Mouse (Mus musculus) lung, embryonic 15.5 days (tissue): ENCODE results near the gene Atp6v0a4. TPM values are rescaled to one million over a fixed set of nuclear protein-coding genes. Genes with fewer than 3 reads are reported as not detected.

Source experiments
- ATAC-seq: fragments of 200-750 bp; cut with Nextera tagmentation; 2 replicates; pipeline ENCODE4 v1.8.0; 2017; ENCODE audit warnings: moderate number of reproducible peaks, borderline replicate concordance; ENCODE audit not compliant: low FRiP score, low TSS enrichment; ENCODE audit errors: extremely low read depth
- H3K27ac ChIP-seq: fragments of 300-500 bp; sonication (generic); 2 replicates; pipeline ENCODE4 v1.5.1; 2015; ENCODE audit warnings: moderate library complexity, mild to moderate bottlenecking, inconsistent platforms
- H3K27me3 ChIP-seq: fragments of 300-500 bp; sonication (generic); 2 replicates; pipeline ENCODE4 v1.6.1; 2015; ENCODE audit warnings: inconsistent platforms
- H3K36me3 ChIP-seq: fragments of 300-500 bp; sonication (generic); 2 replicates; pipeline ENCODE4 v1.6.1; 2015; ENCODE audit warnings: inconsistent platforms
- H3K4me1 ChIP-seq: fragments of 300-500 bp; sonication (generic); 2 replicates; pipeline ENCODE4 v1.6.1; 2015; ENCODE audit warnings: inconsistent platforms
- H3K4me2 ChIP-seq: fragments of 300-500 bp; sonication (generic); 2 replicates; pipeline ENCODE4 v1.6.1; 2015; ENCODE audit warnings: inconsistent platforms, mild to moderate bottlenecking, moderate library complexity
- H3K4me3 ChIP-seq: fragments of 300-500 bp; sonication (generic); 2 replicates; pipeline ENCODE4 v1.5.1; 2015; ENCODE audit warnings: mild to moderate bottlenecking, inconsistent platforms
- H3K9ac ChIP-seq: fragments of 300-500 bp; sonication (generic); 2 replicates; pipeline ENCODE4 v1.6.1; 2015; ENCODE audit warnings: inconsistent platforms
- H3K9me3 ChIP-seq: fragments of 300-500 bp; sonication (generic); 2 replicates; pipeline ENCODE4 v1.6.1; 2016; ENCODE audit warnings: inconsistent platforms
- WGBS: fragments of 180-500 bp; shearing (Covaris S2); methylation state at CpG from one replicate; pipeline ENCODE4 v1.1.7; 2015; 5-methylcytosine and 5-hydroxymethylcytosine counted together
- polyA plus RNA-seq: library from polyadenylated mRNA; unstranded; fragments of >200 nt; fragmentation: Nextera tagmentation; extraction: Ambion mirVana; gene quantifications from 2 replicates; pipeline ENCODE4 v1.2.1, GENCODE M21; 2015

The Atp6v0a4 gene
- 3.2 and 5.9 TPM in 2 replicates for polyA plus RNA-seq

- no peak for ATAC-seq
Observed at GRCm38 (mm10) chr6:38124207-38124835, at the start of gene Atp6v0a4. Gene Atp6v0a4, minus strand, starts transcription at chr6:38124586.

GRCm38 (mm10) chr6:38165385-38165784 lies 41.0 kb upstream of the Atp6v0a4 start:
- Histone ChIP-seq H3K4me3 (no peak overlapping the region), H3K4me1 (0 out of 2 replicates have a peak, but pooled peaks cover 3% of the 10 kb centered on the region), H3K4me2 (no peak overlapping the region), H3K9me3 (no peaks in the 10 kb centered on the region), H3K27ac (no peak overlapping the region), H3K27me3 (no peaks in the 10 kb centered on the region), H3K36me3 (peaks cover 14% of the 10 kb centered on the region; the same call in 1 of the 2 replicates), H3K9ac (no peak overlapping the region)
- ATAC-seq, result no peak
- WGBS, result 71% methylated on average over 6 of the region's 6 CpGs

More at GRCm38 (mm10) chr6:38124207-38124835, at the start of gene Atp6v0a4:
- WGBS, result 83% methylated on average over 7 of the region's 7 CpGs
- Histone ChIP-seq H3K27ac (no peak within 1 kb of the TSS), H3K4me2 (no peak within 1 kb of the TSS), H3K27me3 (no peaks in the 10 kb centered on the region), H3K9ac (no peak within 1 kb of the TSS), H3K9me3 (no peaks in the 10 kb centered on the region), H3K36me3 (0 out of 2 replicates have a peak, but pooled peaks cover 11% of the 10 kb centered on the region), H3K4me3 (no peak within 1 kb of the TSS), H3K4me1 (peaks cover 9% of the 10 kb centered on the region)

DNA sequence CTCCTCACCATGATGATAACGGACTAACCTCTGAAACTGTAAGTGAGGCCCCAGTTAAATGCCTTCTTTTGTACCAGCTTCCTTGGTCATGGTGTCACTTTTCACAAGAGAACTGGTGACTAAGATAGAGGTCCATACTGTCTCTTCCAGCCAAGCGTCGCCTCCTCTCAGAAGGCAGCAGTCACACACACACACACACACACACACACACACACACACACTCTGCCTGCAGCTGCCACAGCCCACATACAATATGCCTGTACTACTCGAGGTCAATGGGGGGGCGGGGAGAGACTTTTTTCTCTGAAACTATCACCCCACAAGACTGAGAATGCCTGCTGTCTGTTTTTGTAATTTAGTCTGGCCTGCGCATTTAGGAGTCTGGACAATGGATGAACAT lies 40.3 kb upstream of the Atp6v0a4 start:
- no peak for ATAC-seq

DNA sequence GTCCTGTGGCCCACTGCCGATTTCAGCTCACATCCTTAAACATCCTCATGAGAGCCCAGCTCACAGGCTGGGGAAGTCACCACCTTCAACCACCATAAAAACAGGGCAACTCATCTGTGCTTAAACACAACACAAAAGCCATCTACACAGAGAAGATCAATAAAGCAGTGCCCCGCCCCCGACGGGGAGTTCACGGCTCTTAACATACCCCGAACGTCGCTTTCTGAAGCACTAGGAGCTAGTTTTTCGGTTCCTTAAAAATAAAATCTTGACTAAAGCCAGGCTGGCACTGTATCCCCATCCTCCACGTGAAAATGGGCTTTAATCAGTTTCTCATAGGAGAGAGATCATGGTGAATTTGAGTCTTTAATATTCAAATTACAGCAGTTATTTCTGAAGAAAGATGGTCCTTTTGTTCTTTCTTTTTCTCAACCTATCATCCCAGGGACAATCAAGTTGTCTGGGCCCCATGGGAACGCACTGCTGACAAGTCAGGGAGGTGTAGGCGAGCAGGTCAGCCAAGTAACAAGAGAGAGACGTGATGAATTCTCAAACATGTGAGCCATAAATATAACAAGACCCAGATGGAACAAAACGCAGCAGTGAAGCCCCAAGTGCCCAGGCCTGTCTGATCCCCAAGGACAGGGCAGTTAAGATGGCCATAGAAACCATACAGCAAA lies 38.6 kb upstream of the Atp6v0a4 start:
- no peak for ATAC-seq
- 0 out of 2 replicates have a peak, but pooled peaks cover 4% of the 10 kb centered on the region for H3K4me1 ChIP-seq
- no peak overlapping the region for H3K4me3 ChIP-seq
- no peak overlapping the region for H3K9ac ChIP-seq
- H3K9me3 ChIP-seq, result no peaks in the 10 kb centered on the region
- no peak overlapping the region for H3K4me2 ChIP-seq
- 76% methylated on average over 14 of the region's 14 CpGs for WGBS
- peaks cover 10% of the 10 kb centered on the region; the same call in 1 of the 2 replicates for H3K36me3 ChIP-seq
- H3K27ac ChIP-seq, result no peak overlapping the region
- no peaks in the 10 kb centered on the region for H3K27me3 ChIP-seq

More for the DNA sequence above, 40.3 kb upstream of the Atp6v0a4 start:
- Histone ChIP-seq H3K4me1 (0 out of 2 replicates have a peak, but pooled peaks cover 4% of the 10 kb centered on the region), H3K9me3 (no peaks in the 10 kb centered on the region), H3K4me3 (no peak overlapping the region), H3K9ac (no peak overlapping the region), H3K4me2 (no peak overlapping the region), H3K27ac (no peak overlapping the region), H3K27me3 (no peaks in the 10 kb centered on the region), H3K36me3 (peaks cover 12% of the 10 kb centered on the region; the same call in 1 of the 2 replicates)
- 79% methylated on average over 6 of the region's 6 CpGs for WGBS

DNA sequence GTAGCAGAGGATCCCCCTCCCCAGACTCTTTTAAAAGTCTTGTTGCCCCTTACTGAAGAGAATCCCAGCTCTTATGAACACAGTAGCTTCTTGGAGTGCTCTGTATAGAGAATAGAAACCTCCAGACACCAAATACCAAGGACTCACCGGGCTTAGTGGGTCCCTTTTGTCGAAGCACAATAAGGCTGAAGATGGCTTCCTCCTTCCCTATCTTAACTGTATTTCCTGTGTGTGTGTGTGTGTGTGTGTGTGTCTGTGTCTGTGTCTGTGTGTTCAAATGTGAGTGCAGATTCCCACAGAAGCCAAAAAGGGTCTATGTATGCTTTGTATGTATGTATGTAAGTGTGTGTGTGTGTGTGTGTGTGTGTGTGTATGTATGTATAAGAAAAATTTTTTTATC lies 36.2 kb upstream of the Atp6v0a4 start:
- H3K36me3 ChIP-seq, result 0 out of 2 replicates have a peak, but pooled peaks cover 3% of the 10 kb centered on the region
- 60% methylated on average over 2 of the region's 2 CpGs for WGBS
- no peak overlapping the region for H3K4me3 ChIP-seq
- no peak overlapping the region for H3K27ac ChIP-seq
- no peak for ATAC-seq
- H3K9me3 ChIP-seq, result no peaks in the 10 kb centered on the region
- no peak overlapping the region for H3K9ac ChIP-seq
- 0 out of 2 replicates have a peak, but pooled peaks cover 4% of the 10 kb centered on the region for H3K4me1 ChIP-seq
- H3K27me3 ChIP-seq, result no peaks in the 10 kb centered on the region
- no peak overlapping the region for H3K4me2 ChIP-seq

- no peaks in the 10 kb centered on the region for H3K9me3 ChIP-seq
- H3K36me3 ChIP-seq, result 0 out of 2 replicates have a peak, but pooled peaks cover 3% of the 10 kb centered on the region
- 0 out of 2 replicates have a peak, but pooled peaks cover 4% of the 10 kb centered on the region for H3K4me1 ChIP-seq
- H3K27ac ChIP-seq, result no peak overlapping the region
- no peaks in the 10 kb centered on the region for H3K27me3 ChIP-seq
- no peak overlapping the region for H3K4me2 ChIP-seq
- H3K4me3 ChIP-seq, result no peak overlapping the region
- H3K9ac ChIP-seq, result no peak overlapping the region
- 11% methylated on average over 3 of the region's 3 CpGs for WGBS
- peak; percentile 56; the same call in 1 of the 2 replicates for ATAC-seq
Observed at GRCm38 (mm10) chr6:38160102-38160501, 35.7 kb upstream of the Atp6v0a4 start.

DNA sequence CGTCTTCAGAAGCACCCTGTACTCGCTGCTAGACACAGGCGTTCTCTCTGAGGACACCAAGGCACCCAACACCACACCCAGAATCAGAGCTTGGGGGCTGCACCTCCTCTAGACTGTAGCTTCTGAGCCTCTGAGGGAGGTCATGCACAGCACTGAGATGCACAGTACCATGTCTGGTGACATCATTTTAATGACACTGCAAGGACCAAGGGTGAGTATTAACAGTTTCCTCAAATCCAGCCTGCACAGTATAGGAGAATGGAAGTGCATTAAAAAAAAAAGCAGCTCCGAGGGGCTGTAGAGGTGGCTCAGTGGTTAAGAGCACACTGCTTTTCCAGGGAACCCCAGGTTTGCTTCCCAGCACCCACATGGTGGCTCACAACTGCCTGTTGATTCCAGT lies 35.2 kb upstream of the Atp6v0a4 start:
- H3K4me1 ChIP-seq, result 0 out of 2 replicates have a peak, but pooled peaks cover 4% of the 10 kb centered on the region
- WGBS, result 85% methylated on average over 4 of the region's 4 CpGs
- H3K9me3 ChIP-seq, result no peaks in the 10 kb centered on the region
- no peak overlapping the region for H3K9ac ChIP-seq
- H3K36me3 ChIP-seq, result 0 out of 2 replicates have a peak, but pooled peaks cover 3% of the 10 kb centered on the region
- H3K27ac ChIP-seq, result no peak overlapping the region
- no peak overlapping the region for H3K4me3 ChIP-seq
- no peak overlapping the region for H3K4me2 ChIP-seq
- ATAC-seq, result no peak
- H3K27me3 ChIP-seq, result no peaks in the 10 kb centered on the region

DNA sequence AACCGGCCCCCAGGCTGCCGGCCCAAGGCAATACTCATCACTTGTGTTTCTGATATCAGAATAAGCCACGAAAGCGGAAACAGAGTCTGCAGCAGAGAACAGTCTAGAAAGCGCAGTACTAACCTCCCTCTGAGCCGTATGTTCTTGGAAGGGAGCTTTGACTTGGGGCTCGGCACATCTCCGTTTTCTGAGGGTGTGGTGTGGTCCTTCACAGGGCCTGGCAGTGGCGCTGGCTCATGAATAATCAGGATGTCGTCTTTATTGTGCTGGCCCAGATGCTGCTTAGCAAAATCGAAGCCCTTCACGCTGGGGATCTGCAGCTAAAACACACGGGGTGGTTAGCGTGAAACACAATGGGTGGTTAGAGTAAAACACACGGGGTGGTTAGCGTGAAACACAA lies 33.5 kb upstream of the Atp6v0a4 start:
- H3K9ac ChIP-seq, result no peak overlapping the region
- H3K4me3 ChIP-seq, result no peak overlapping the region
- H3K4me2 ChIP-seq, result no peak overlapping the region
- 0 out of 2 replicates have a peak, but pooled peaks cover 4% of the 10 kb centered on the region for H3K4me1 ChIP-seq
- WGBS, result 85% methylated on average over 16 of the region's 16 CpGs
- 0 out of 2 replicates have a peak, but pooled peaks cover 3% of the 10 kb centered on the region for H3K36me3 ChIP-seq
- H3K9me3 ChIP-seq, result no peaks in the 10 kb centered on the region
- H3K27ac ChIP-seq, result no peak overlapping the region
- no peak for ATAC-seq
- no peaks in the 10 kb centered on the region for H3K27me3 ChIP-seq

- H3K27me3 ChIP-seq, result no peaks in the 10 kb centered on the region
- ATAC-seq, result no peak
- 85% methylated on average over 5 of the region's 5 CpGs for WGBS
- H3K4me1 ChIP-seq, result 0 out of 2 replicates have a peak, but pooled peaks cover 4% of the 10 kb centered on the region
- H3K4me2 ChIP-seq, result no peak overlapping the region
- H3K36me3 ChIP-seq, result 0 out of 2 replicates have a peak, but pooled peaks cover 3% of the 10 kb centered on the region
- H3K4me3 ChIP-seq, result no peak overlapping the region
- H3K9ac ChIP-seq, result no peak overlapping the region
- H3K9me3 ChIP-seq, result no peaks in the 10 kb centered on the region
- no peak overlapping the region for H3K27ac ChIP-seq
Observed at GRCm38 (mm10) chr6:38156204-38156603, 31.8 kb upstream of the Atp6v0a4 start.

GRCm38 (mm10) chr6:38152305-38152704 lies 27.9 kb upstream of the Atp6v0a4 start:
- no peak for ATAC-seq

GRCm38 (mm10) chr6:38149483-38149882 lies 25.1 kb upstream of the Atp6v0a4 start:
- Histone ChIP-seq H3K4me1 (peaks cover 21% of the 10 kb centered on the region), H3K27me3 (no peaks in the 10 kb centered on the region), H3K9me3 (no peaks in the 10 kb centered on the region), H3K36me3 (0 out of 2 replicates have a peak, but pooled peaks cover 2% of the 10 kb centered on the region), H3K4me3 (no peak overlapping the region), H3K9ac (no peak overlapping the region), H3K27ac (no peak overlapping the region), H3K4me2 (no peak overlapping the region)
- WGBS, result 88% methylated on average over 19 of the region's 19 CpGs
- no peak for ATAC-seq

More at GRCm38 (mm10) chr6:38152305-38152704, 27.9 kb upstream of the Atp6v0a4 start:
- no peak overlapping the region for H3K4me3 ChIP-seq
- H3K27me3 ChIP-seq, result no peaks in the 10 kb centered on the region
- no peak overlapping the region for H3K27ac ChIP-seq
- H3K4me1 ChIP-seq, result 0 out of 2 replicates have a peak, but pooled peaks cover 5% of the 10 kb centered on the region
- WGBS, result 65% methylated on average over 11 of the region's 11 CpGs
- H3K9ac ChIP-seq, result no peak overlapping the region
- H3K4me2 ChIP-seq, result no peak overlapping the region
- no peaks in the 10 kb centered on the region for H3K9me3 ChIP-seq
- 0 out of 2 replicates have a peak, but pooled peaks cover 2% of the 10 kb centered on the region for H3K36me3 ChIP-seq
